Mouse (Mus musculus) T-helper 17 cell (primary cell): ENCODE data around the gene Chek2.

Source experiments
- in situ Hi-C, 2 experiments: fragments of 300-600 bp; cut with MboI, MseI; formaldehyde crosslinking; loops; 1 replicate in 1 of 2; 2 replicates in 1 of 2; pipeline ENCODE4 v1.15.1; 2025; ENCODE audit warnings: high pct_unique_total_duplicates in 2 of 2

Gene Chek2

GRCm38 (mm10) chr5:110898169-110898568, 58.4 kb downstream of the Chek2 start:
- in situ Hi-C loops: no loop called here

DNA sequence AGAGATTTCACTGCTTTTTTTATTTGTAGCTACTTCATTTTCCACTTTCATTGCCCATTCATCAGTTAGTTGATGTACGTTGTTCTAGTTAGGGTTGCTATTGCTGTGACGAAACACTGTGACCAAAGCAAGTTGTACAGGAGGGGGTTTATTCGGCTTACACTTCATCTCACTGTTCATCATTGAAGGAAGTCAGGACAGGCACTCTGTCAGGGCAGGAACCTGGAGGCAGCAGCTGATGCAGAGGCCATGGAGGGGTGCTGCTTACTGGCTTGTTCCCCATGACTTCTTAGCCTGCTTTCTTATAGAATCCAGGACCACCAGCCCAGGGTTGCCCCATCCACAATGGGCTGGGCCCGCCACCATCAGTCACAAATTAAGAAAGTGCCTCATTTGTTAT, 59.0 kb downstream of the Chek2 start:
- in situ Hi-C loops: no loop called here

DNA sequence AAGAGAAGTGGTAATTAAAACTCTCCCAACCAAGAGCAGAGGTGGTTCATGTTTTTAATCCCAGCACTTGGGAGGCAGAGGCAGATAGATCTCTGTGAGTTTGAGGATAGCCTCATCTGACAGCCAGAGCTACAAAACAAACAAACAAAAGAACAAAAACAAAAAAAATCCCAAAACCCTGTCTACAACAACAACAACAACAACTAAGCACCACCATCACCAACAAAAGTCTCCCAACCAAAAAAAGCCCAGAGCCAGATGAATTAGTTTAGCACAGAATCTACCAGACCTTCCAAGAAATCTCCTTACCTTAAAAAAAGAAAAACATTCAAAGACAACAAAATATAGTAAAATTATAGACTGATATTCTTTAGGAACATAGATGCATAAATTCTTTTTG, 60.6 kb downstream of the Chek2 start:
- in situ Hi-C loops: no loop called here

GRCm38 (mm10) chr5:110906708-110907107, 66.9 kb downstream of the Chek2 start:
- in situ Hi-C loops: no loop called here

GRCm38 (mm10) chr5:110908879-110909278, 69.1 kb downstream of the Chek2 start:
- in situ Hi-C loops: no loop called here

GRCm38 (mm10) chr5:110909955-110910589, 70.3 kb downstream of the Chek2 start:
- in situ Hi-C loops: no loop called here

- in situ Hi-C loops: no loop called here
These were observed 75.1 kb downstream of the Chek2 start for GRCm38 (mm10) chr5:110914859-110915258.

- in situ Hi-C loops: no loop called here
These were observed 76.5 kb downstream of the Chek2 start for GRCm38 (mm10) chr5:110916241-110916640.

DNA sequence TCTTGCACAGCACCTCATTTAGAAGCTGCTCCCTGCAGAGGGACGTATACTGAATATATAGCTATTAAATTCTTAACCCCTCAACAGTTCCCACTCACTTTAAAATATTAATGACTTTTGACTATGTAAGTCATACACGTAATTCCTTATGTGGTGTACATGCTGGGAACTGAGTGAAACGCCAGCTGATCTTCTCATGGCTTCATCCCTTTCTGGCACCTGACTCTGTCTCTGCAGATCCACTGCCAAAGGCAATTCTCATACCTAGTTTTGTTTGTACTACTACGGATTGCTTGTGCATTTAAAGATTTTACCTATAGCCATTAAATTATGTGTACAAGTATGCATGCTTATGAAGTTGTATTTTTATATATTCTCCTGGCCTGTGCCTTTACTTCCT, 79.8 kb downstream of the Chek2 start:
- in situ Hi-C loops: no loop called here

- in situ Hi-C loops: no loop called here
These were observed 83.6 kb downstream of the Chek2 start for GRCm38 (mm10) chr5:110923336-110923735.
